In genomic region chr7:118437101-118437802, GRCm38 (mm10) we compare ENCODE assay signal across 9 mouse cellular contexts. TPM values are rescaled to one million over a fixed set of nuclear protein-coding genes. Genes with fewer than 3 reads are reported as not detected.
DNase-seq lines count a peak whose midpoint lies in the region; ATAC-seq and TF ChIP-seq lines count a peak whose summit lies in the region.
"Had no signal": no experiment of that assay in that cellular context is flagged by ENCODE, and none has a peak within 500 bp of the region (broad histone marks: within the 10 kb centered on the region; RNA-seq: fewer than 3 reads in every experiment).

No protein-coding gene starts in this region.

- peak; percentile 29; the same call in 1 of the 2 replicates for TF ChIP-seq CTCF in cerebellum, adult 2 months (IDR thresholded peaks at IDR 0.05; ENCODE audit: borderline replicate concordance, insufficient read depth, low read depth, low read length)
- TF ChIP-seq CTCF in liver, postnatal 0 days (IDR thresholded peaks at IDR 0.05; ENCODE audit: low read depth) = peak; percentile 81

- no peak for ATAC-seq in liver, embryonic 12.5 days
- ATAC-seq in liver, postnatal 0 days = no peak

- no peak overlapping the region for H3K27ac ChIP-seq in cerebellum, adult 2 months (ENCODE audit: insufficient read depth, low read length)
- H3K27ac ChIP-seq in liver, embryonic 12.5 days = no peak overlapping the region
- H3K27ac ChIP-seq in liver, postnatal 0 days (ENCODE audit: low read depth) = no peak overlapping the region
- H3K27ac ChIP-seq: heart, embryonic 13.5 days had no signal

- no peak overlapping the region for H3K4me2 ChIP-seq in liver, embryonic 12.5 days
- no peak overlapping the region for H3K4me2 ChIP-seq in liver, postnatal 0 days (ENCODE audit: low read depth, low read length)
- H3K4me2 ChIP-seq: heart, embryonic 13.5 days had no signal

- H3K4me3 ChIP-seq in cerebellum, adult 2 months (replicated peaks; ENCODE audit: insufficient read depth, low read depth, low read length) = no peak overlapping the region
- no peak overlapping the region for H3K4me3 ChIP-seq in liver, embryonic 12.5 days
- no peak overlapping the region for H3K4me3 ChIP-seq in liver, postnatal 0 days (ENCODE audit: low read depth, low read length)
- H3K4me3 ChIP-seq: heart, embryonic 13.5 days had no signal

- no peaks in the 10 kb centered on the region for H3K9me3 ChIP-seq in liver, embryonic 12.5 days (replicated peaks)
- no peaks in the 10 kb centered on the region for H3K9me3 ChIP-seq in liver, postnatal 0 days (ENCODE audit: low read length)
- H3K9me3 ChIP-seq: heart, embryonic 13.5 days had no signal

- no peaks in the 10 kb centered on the region for H3K36me3 ChIP-seq in liver, embryonic 12.5 days
- H3K36me3 ChIP-seq in liver, postnatal 0 days (replicated peaks; ENCODE audit: insufficient read depth, low read length) = no peaks in the 10 kb centered on the region
- H3K36me3 ChIP-seq: heart, embryonic 13.5 days had no signal

- no peaks in the 10 kb centered on the region for H3K27me3 ChIP-seq in cerebellum, adult 2 months (ENCODE audit: control insufficient read depth, insufficient read depth, low read length)
- H3K27me3 ChIP-seq in liver, embryonic 12.5 days (replicated peaks) = 0 out of 2 replicates have a peak, but pooled peaks cover 3% of the 10 kb centered on the region
- no peaks in the 10 kb centered on the region for H3K27me3 ChIP-seq in liver, postnatal 0 days (ENCODE audit: insufficient read depth, low read length)

- no peak for TF ChIP-seq POLR2A in cerebellum, adult 2 months (IDR thresholded peaks at IDR 0.05; ENCODE audit: borderline replicate concordance, insufficient read depth, low read length)

- TF ChIP-seq EP300 in liver, postnatal 0 days (IDR thresholded peaks at IDR 0.05; ENCODE audit: low read depth) = no peak

- 55% methylated on average over 7 of the region's 7 CpGs for WGBS in cerebellum, adult 2 months
- WGBS in liver, embryonic 12.5 days (ENCODE audit: insufficient replicate concordance) = 37% methylated on average over 7 of the region's 7 CpGs
- 48% methylated on average over 7 of the region's 7 CpGs for WGBS in liver, postnatal 0 days (ENCODE audit: insufficient replicate concordance)

- no peak for DNase-seq in cerebellum, adult 2 months
- no peak for DNase-seq in cerebellum, adult 11-12 months
- peak; percentile 32 for DNase-seq in liver
- DNase-seq in adrenal gland, postnatal 36 days = peak; percentile 37 to 38
- DNase-seq in liver, postnatal 0 days = peak; percentile 61
- no peak for DNase-seq in frontal cortex, postnatal 25 days (ENCODE audit: low spot score in 2 of 2)
- DNase-seq in cerebellum, adult 9-11 months = no peak

- H3K4me1 ChIP-seq in cerebellum, adult 2 months (ENCODE audit: control insufficient read depth, insufficient read depth, low read length) = no peaks in the 10 kb centered on the region
- no peaks in the 10 kb centered on the region for H3K4me1 ChIP-seq in liver, embryonic 12.5 days
- H3K4me1 ChIP-seq in liver, postnatal 0 days (ENCODE audit: insufficient read depth) = no peaks in the 10 kb centered on the region
- H3K4me1 ChIP-seq: heart, embryonic 13.5 days had no signal

- H3K9ac ChIP-seq in liver, embryonic 12.5 days = no peak overlapping the region
- no peak overlapping the region for H3K9ac ChIP-seq in liver, postnatal 0 days (replicated peaks)
- H3K9ac ChIP-seq: heart, embryonic 13.5 days had no signal

RNA-seq across cellular contexts. Expression of gene Syt17, which starts 10.8 kb away (rescaled TPM):
- polyA plus RNA-seq in cerebellum, adult 2 months (2012; rRNA removed) = 9.7 and 10.3 TPM in 2 replicates
- 0.14 and 0.45 TPM in 2 replicates for polyA plus RNA-seq in liver, embryonic 12.5 days (2016; fragmentation: Nextera tagmentation; extraction: Ambion mirVana)
- total RNA-seq in adrenal gland, postnatal 36 days (2021) = 1 to 10 TPM; 4.7 to 5.7 TPM
- polyA plus RNA-seq in liver, postnatal 0 days (2015; fragmentation: Nextera tagmentation; extraction: Ambion mirVana) = 0.06 and 0.08 TPM in 2 replicates

RNA-seq across cellular contexts. Expression of gene Itpripl2, which starts 54.5 kb away (rescaled TPM):
- 1.9 TPM in 2 replicates for polyA plus RNA-seq in cerebellum, adult 2 months (2012; rRNA removed)
- polyA plus RNA-seq in liver, embryonic 12.5 days (2016; fragmentation: Nextera tagmentation; extraction: Ambion mirVana) = 1.2 and 1.3 TPM in 2 replicates
- 10 to 100 TPM; 14.7 to 18.3 TPM for total RNA-seq in adrenal gland, postnatal 36 days (2021)
- 1.3 TPM in 2 replicates for polyA plus RNA-seq in liver, postnatal 0 days (2015; fragmentation: Nextera tagmentation; extraction: Ambion mirVana)

Comparison
In these comparisons a context has a peak if more than half of its experiments do, and no peak if none do; other contexts are left out.
1. DNase-seq: peak in liver (single experiment), adrenal gland, postnatal 36 days (2 of 2) and liver, postnatal 0 days (single experiment); none in cerebellum, adult 2 months (0 of 2), cerebellum, adult 11-12 months (single experiment), frontal cortex, postnatal 25 days (0 of 2) and cerebellum, adult 9-11 months (single experiment).